Mouse (Mus musculus) ES-E14 (cell line): ENCODE measurements around the gene Olfr1084.

Experiments
- MAFK ChIP-seq: IDR thresholded peaks from 2 replicates; pipeline ENCODE4 v1.6.1; 2014; ENCODE audit warnings: mild to moderate bottlenecking, low read depth, low read length, inconsistent platforms; ENCODE audit not compliant: insufficient read depth
- ZNF384 ChIP-seq: IDR thresholded peaks from 2 replicates; pipeline ENCODE4 v1.6.1; 2012; ENCODE audit warnings: low read depth, low read length, inconsistent platforms

GRCm38 (mm10) chr2:86679992-86680391 is 40.5 kb upstream of the Olfr1084 start, which contains the start of gene Olfr1086:
- TF ChIP-seq ZNF384, result no peak
- no peak for TF ChIP-seq MAFK
